Mouse (Mus musculus) v-Abl transformed pro-B cells (cell line): ENCODE results near the gene Gde1.

ENCODE experiments used
- in situ Hi-C, 2 experiments: fragments of 400-800 bp; cut with MboI; formaldehyde crosslinking; loops; one replicate each; pipeline ENCODE4 v1.15.1; 2025; ENCODE audit not compliant: unreplicated experiment in 2 of 2

The Gde1 gene

DNA sequence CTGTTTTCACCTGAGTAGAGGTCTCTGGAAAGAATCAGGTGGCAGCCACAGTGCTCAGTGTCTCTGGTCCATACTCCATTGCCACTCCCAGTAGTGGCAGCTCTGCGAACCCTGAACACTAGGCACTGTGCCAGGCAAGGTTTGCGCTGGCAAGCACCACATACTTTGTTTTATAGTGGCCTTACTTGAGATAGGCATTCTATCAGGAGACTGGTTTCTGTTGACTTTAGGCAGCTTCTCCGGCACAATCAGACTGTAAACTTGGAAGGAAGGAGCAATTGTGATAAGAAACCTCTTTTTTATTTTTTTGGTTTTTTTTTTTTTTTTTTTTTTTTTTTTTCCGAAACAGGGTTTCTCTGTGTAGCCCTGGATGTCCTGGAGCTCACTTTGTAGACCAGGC is 2.4 kb upstream of the Gde1 start:
- in situ Hi-C loops, result no loop called here

- in situ Hi-C loops, result no loop called here
These were observed 1.6 kb upstream of the Gde1 start for GRCm38 (mm10) chr7:118707216-118707615.

- in situ Hi-C loops, result no loop called here
These were observed 910 bp upstream of the Gde1 start for GRCm38 (mm10) chr7:118706488-118706887.

GRCm38 (mm10) chr7:118706051-118706450 is 473 bp upstream of the Gde1 start:
- in situ Hi-C loops, result no loop called here

DNA sequence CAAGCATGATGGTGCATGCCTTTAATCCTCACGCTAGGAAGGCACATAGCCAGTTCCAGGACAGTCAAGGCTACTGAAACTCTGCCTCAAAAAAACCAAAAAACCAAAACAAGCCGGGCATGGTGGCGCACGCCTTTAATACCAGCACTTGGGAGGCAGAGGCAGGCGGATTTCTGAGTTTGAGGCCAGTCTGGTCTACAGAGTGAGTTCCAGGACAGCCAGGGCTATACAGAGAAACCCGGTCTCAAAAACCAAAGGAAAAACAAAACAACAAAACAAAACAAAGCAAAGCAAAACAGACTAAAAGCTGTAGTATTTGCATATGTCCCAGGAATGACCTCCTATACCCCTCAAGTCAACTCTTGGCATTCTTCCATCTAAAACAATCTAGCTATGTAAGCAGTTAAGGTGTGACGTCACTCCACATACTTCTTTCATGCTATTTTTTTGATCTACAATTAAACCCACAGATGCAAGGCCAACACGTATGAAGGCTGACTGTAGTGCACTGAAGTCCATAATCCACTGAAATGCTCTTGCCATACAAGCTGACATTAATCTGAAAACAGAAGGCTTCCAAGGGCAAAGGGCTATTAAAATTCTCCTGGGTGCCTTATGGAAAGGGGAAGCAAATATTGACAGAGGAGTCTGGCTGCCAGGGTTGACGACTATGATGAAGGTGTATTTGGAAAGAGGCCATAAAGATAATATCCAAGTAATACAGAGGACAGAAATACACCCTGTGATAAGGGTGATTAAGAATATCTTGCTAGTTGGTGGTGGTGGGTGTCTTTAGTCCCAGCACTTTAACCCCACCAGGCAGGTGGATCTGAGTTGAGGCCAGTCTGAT is 1.4 kb downstream of the Gde1 start:
- in situ Hi-C loops, result no loop called here

- in situ Hi-C loops, result no loop called here
These were observed 2.4 kb downstream of the Gde1 start for GRCm38 (mm10) chr7:118703144-118703561.

DNA sequence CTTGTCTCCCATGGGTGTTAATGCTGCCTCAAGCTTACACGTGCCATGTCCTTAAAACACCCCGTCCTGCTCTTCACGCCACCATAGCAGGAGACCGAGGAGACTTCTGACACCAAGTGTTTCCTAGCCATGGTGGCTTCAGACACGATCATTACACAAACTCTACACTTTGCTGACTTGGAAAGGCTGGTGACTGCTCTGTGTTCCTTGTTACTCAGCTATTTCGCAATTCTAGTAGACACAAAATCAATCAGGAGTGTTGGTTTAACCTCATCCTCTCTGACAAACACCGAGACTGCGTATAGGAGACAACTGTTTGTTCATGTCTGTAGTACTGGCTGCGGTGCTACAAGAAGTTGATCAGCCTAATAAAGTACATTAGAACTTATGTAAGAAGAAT is 6.7 kb downstream of the Gde1 start:
- in situ Hi-C loops, result loop anchor here in 1 of 2 experiments (5.0 kb wide), 1 partner anchor 172 kb away; no protein-coding TSS in a partner anchor

DNA sequence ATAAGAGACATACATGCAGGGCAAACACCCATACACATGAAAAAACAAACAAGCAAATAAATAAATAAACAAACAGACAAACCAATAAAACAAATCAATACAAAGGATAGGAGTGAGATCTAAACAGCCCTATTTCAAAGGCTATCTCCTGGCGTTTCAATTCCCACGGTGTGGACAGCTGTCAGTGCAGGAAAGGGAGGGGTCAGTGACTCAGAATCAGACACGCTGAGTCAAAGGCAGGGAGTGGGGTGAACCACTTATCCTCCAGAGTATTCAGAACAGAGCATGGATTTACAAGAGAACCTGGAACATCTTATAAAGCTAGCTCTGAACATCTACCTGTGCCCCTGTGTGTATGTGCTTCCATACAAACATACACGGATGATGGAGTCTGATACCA is 8.4 kb downstream of the Gde1 start:
- in situ Hi-C loops, result loop anchor here in 1 of 2 experiments (5.0 kb wide), 1 partner anchor 170 kb away; no protein-coding TSS in a partner anchor

- in situ Hi-C loops, result loop anchor here in 1 of 2 experiments (5.0 kb wide), 1 partner anchor 169 kb away; no protein-coding TSS in a partner anchor
These were observed 9.4 kb downstream of the Gde1 start for GRCm38 (mm10) chr7:118696146-118696545.

DNA sequence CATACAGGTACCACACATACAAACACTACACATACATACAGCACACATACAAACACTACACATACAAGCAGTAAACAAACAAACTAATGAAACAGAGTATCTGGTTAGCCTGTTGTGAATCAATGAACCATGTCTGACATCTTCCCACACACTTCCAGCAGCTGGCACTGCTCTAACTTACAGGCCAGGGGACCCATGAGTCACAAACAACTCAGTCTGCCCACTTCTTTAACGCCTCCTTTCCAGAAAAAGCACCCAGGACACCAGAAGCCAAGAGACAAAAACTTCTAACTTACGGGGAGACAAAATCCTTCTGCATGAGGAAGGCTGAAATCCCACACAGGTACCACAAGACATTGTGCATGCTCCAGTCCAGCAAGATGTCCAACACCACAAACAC is 14.3 kb downstream of the Gde1 start:
- in situ Hi-C loops, result no loop called here

DNA sequence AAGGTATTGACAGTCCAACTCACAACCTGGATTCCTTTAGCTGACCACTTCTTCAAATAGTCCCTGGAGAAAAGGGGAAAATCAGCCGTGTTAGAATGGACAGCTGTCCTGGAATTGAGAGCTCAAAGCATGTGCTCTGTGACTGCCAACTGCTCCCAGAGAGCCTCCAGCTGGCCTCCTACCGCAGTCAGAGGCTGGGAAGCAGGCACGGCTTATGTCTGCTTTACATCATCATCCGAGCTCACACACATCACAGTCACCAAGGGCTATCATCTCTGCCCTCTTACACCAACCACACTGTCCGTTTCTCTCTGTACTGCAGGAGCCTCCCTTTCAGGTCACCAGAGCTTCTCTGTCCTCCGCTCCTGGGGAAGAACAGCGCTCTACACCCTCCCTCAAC is 16.5 kb downstream of the Gde1 start:
- in situ Hi-C loops, result loop anchor here (5.0 kb wide), 2 partner anchors 92 to 162 kb away; partner anchors contain the start of gene Tmc5 (in 2 of the 2)

DNA sequence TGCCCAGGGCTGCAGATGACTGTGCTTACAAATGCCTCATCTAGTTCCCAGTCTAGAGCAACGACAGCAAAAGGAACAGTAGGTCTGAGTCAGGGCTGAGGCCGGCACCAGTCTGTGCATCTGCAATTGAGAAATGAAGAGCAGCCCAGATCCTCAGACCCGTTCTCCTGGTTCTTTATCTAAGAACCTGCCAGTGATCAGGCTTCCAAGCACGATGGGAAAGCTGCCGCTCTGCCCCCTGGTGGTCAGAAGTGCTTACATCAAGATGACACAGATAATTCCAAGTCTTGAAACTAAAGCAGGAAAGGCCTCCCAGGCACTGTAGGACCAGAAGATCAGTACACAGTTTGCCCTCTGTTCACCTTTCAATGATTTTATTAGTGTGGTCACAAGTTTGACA is 17.4 kb downstream of the Gde1 start:
- in situ Hi-C loops, result loop anchor here (5.0 kb wide), 2 partner anchors 91 to 161 kb away; partner anchors contain the start of gene Tmc5 (in 2 of the 2)

- in situ Hi-C loops, result no loop called here
These were observed 28.8 kb downstream of the Gde1 start for GRCm38 (mm10) chr7:118676826-118677225.

DNA sequence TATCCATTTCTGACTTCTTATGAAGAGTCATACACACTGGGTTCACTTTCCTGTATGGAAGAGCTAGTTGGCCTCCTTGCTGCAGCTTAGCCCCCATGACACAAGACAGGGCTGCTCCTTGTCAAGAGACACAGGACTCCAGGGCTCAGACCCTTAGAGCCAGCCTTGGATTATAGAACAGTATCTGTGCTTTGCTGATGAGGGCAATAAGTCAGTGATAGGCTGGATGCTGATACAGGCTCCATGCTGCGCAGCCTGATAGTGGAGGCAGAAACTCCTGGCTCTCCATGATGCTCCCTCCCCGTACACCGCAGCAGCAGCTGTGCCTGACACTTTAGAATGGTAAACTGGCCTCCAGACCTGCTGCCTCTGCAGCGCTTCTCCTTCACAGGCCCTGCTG is 35.4 kb downstream of the Gde1 start:
- in situ Hi-C loops, result no loop called here

DNA sequence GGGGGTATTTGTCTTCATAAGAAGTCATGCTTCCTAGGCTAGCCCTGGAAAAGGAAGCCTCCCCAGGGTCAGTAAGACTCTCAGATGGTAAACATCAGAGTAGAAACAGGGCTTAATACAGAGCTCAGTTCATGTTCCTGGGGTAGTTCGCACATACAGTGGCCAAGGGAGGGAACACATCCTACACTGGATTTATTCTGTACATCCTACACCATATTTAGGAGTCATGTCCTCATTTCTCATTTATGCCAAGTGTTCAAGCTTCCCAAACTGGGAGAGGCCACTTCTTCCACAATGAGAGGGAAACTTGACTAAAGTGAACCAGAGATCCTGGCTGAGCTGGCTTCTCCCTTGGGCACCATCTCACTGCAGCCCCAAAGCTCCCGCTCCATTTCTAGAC is 37.8 kb downstream of the Gde1 start:
- in situ Hi-C loops, result no loop called here

DNA sequence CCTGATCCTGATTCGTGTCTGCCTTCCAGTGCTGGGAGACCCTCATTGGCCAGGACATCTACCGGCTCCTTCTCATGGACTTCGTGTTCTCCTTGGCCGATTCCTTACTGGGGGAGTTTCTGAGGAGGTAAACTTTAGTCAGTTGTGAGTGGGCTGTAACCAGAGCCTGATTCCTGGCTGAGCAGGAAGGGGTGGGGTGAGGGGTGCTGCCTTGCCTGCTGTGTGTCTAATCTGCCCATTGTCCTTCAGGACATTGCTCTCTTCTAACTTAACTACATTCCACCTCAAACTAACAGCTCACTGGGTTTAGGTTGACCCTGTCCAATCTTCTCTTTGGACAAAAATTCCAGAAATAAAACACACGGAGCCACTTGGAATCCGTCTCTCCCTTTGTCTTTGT is 48.8 kb downstream of the Gde1 start:
- in situ Hi-C loops, result no loop called here

DNA sequence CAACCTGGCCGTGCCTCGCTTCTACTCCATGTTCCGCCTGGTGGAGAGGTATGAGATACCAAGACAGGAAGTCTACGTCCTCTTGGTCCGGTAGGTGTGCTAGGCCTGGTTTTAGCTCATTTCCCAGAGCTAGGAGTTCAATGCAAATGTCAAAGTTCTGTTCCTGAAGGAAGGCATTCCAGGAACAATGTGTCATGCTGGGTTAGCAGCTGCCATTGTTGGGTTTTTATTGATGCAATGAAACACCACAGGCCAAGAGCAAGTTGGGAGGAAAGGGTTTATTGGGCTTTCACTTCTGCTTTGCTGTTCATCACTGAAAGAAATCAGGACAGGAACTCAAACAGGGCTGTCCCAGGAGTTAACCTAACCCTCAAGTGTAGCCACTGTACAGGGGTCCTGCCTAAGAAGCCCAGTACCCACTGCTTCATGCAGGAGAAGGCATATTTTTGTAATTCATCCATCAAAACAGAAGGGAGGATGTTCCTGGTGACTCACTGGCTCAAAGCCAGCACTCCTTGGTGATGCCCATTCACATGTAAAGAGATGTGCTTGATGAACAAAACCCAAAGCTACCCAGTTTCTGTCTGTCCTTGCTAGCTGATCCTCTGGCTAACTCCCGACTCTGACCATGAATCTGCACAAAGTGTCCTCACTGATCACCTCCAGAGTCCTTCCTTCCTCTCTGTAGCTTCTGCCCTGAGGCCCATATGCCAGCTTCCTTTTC is 52.8 kb downstream of the Gde1 start:
- in situ Hi-C loops, result no loop called here

DNA sequence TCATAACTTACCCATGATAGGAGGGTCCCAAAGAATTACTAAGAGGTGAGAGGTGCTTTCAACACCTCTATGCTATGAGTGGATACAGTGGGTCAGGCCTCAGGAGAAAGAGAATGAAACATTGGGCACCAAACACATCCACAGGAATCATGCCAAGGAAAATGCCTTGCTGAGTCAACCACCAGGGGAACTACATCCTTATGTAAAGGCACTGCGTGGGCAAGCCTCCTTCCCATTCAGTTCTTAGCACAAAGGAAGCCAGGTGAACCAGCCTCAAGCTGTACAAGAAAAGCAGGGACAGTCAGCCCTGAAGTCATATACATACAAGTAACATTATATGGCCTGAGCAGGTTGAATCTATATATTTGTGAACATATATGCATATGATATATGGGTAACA is 54.7 kb downstream of the Gde1 start:
- in situ Hi-C loops, result no loop called here

DNA sequence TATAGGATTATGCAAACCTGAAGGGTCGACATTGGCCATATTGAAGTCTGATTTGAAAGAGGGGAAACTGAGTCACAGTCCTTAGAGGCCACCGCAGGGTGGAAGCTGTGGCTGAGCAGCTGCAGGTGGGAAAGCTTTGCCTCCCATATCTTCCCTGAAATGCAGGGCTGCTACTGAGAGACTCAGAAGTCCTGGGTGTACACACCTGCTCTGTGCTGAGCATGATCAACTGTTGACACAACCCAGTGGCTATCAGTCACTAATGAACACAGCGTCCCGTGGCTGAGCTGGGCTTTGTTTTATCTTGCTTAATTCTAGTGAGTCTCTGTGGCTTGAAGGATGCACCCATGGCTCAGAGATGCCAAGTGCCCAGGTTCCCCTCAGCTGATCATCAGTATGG is 55.5 kb downstream of the Gde1 start:
- in situ Hi-C loops, result no loop called here

DNA sequence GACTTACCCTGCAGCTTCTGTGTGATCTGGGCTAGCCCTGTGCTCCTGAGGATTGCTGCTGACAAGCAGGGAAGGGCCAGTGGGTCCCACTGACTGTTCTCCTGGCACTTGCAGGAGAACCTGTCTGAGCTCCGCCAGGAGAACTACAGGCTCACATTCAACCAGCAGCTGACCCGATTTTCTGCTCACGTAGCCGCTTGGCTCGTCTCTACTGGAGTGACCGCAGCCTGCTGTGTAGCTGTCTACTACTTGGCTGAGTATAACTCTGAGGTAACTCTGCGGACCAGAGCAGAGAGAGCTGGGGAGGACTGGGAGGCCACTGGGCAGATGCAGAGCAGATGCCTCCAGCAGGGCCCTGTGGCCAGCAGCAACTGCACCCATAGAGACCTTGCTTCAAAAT is 56.2 kb downstream of the Gde1 start:
- in situ Hi-C loops, result loop anchor here in 1 of 2 experiments (25.0 kb wide), 1 partner anchor 837 kb away; no protein-coding TSS in a partner anchor

DNA sequence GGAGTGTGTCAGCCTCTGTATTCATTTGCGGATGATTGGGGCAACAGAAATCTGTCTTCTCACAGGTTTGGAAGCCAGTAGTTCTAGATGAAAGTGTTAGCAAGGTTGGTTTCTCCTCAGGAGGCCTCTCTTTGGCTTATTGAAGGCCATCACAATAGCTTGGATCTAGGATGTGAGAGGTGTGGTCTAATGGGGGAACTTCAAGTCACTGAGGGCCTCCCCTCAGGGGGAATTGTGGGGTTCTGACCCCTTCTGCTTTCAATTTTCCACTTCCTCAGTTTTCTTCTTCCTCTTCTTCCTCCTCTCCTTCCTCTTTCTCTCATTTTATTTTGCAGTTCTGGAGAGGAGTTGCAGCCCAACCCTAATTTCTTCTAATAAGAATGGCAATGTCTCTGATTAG is 59.3 kb downstream of the Gde1 start:
- in situ Hi-C loops, result loop anchor here in 1 of 2 experiments (25.0 kb wide), 1 partner anchor 834 kb away; no protein-coding TSS in a partner anchor
